Mouse (Mus musculus): Measurements from ENCODE around the gene Adam12.

DNA sequence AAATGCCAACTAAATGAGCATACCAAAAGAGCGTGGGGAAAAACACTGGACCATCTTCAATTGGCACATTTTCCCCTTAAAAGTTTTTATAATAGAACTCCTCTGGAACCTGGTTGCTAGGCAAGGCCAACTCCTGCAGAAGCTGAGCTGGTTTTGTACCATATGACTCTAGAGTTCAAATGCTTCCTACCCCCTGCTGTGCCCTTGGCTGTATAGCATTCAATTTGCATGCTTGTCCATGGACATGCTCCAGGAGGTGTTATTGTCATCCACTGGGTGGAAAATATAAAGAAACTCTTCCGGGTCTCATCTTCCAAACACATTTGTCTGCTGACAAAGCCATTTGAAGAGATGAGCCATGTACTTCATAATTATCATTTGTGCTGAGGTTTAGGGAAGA lies 68.2 kb downstream of the Adam12 start:
- TF ChIP-seq POLR2A (IDR thresholded peaks at IDR 0.05; ENCODE audit: low read depth, low read length) (no peak), CTCF (IDR thresholded peaks at IDR 0.05; ENCODE audit: extremely low read depth, insufficient read length, insufficient replicate concordance, low read depth, low read length) (no peak)
